Mouse (Mus musculus) heart, adult 2 months (tissue): ENCODE measurements around the gene Sema3g.

Source experiments
- CTCF ChIP-seq: fragments of 200-600 bp; IDR thresholded peaks from 2 replicates; pipeline ENCODE4 v1.8.1; 2022; ENCODE audit warnings: antibody characterized with exemption, mild to moderate bottlenecking, moderate library complexity
- EP300 ChIP-seq: fragments of 200-500 bp; IDR thresholded peaks from 2 replicates; pipeline ENCODE4 v1.6.1; 2011; ENCODE audit warnings: low read depth, low read length, control low read depth; ENCODE audit not compliant: insufficient read depth
- POLR2A ChIP-seq: fragments of 200-500 bp; IDR thresholded peaks from 2 replicates; pipeline ENCODE4 v1.6.1; 2011; ENCODE audit warnings: mild to moderate bottlenecking, low read depth, low read length, control low read depth; ENCODE audit not compliant: insufficient read depth

GRCm38 (mm10) chr14:31214684-31215083 is 3.0 kb upstream of the Sema3g start:
- TF ChIP-seq EP300 (no peak), POLR2A (0 out of 2 replicates have a peak, but pooled peaks have one; percentile 33), CTCF (no peak)
